Mouse (Mus musculus) CH12.LX (cell line): ENCODE measurements around the gene 1700037H04Rik. TPM values are rescaled to one million over a fixed set of nuclear protein-coding genes. Genes with fewer than 3 reads are reported as not detected.

Source experiments
- DNase-seq: peaks from one replicate; pipeline ENCODE4 v3.0.0-alpha.2; 2013; ENCODE audit errors: extremely low read depth
- H3K27ac ChIP-seq: 2 replicates; pipeline ENCODE4 v1.5.1; 2012; ENCODE audit warnings: low read depth, mild to moderate bottlenecking, control low read depth, moderate library complexity; ENCODE audit not compliant: insufficient read depth
- H3K27me3 ChIP-seq: replicated peaks from 2 replicates; pipeline ENCODE3; 2012; ENCODE audit warnings: inconsistent platforms
- H3K36me3 ChIP-seq, 2 experiments: replicated peaks in 1 of 2; 2 replicates each; pipeline versions ENCODE3 to v1.6.1; 2012; ENCODE audit warnings: inconsistent platforms in 1 of 2, low read length in 1 of 2, mild to moderate bottlenecking in 1 of 2, mixed read lengths in 1 of 2, moderate library complexity in 1 of 2; ENCODE audit not compliant: control insufficient read depth in 1 of 2, insufficient read depth in 1 of 2
- H3K4me1 ChIP-seq, 2 experiments: 2 replicates each; pipeline ENCODE4 v1.6.1; 2012; ENCODE audit warnings: inconsistent platforms in 1 of 2, moderate library complexity in 1 of 2; ENCODE audit not compliant: insufficient read depth in 2 of 2, control insufficient read depth in 1 of 2
- H3K4me2 ChIP-seq: 2 replicates; pipeline ENCODE4 v1.6.1; 2012; ENCODE audit warnings: low read depth, mild to moderate bottlenecking, control low read depth; ENCODE audit not compliant: poor library complexity, insufficient read depth, severe bottlenecking
- H3K4me3 ChIP-seq, 3 experiments: fragments of 150-350 bp in 1 of 3; sonication (generic) in 1 of 3; replicated peaks in 1 of 3; 2 replicates each; pipeline versions ENCODE3 to v1.5.1; 2011 to 2012; ENCODE audit warnings: low read depth in 2 of 3, low read length in 2 of 3, mild to moderate bottlenecking in 2 of 3, moderate library complexity in 2 of 3, control low read depth in 1 of 3, improper control_type of control experiment in 1 of 3, inconsistent platforms in 1 of 3, mixed read lengths in 1 of 3; ENCODE audit not compliant: poor library complexity in 1 of 3
- H3K79me2 ChIP-seq: replicated peaks from 2 replicates; pipeline ENCODE4 v1.6.1; 2012; ENCODE audit warnings: mild to moderate bottlenecking, moderate library complexity; ENCODE audit not compliant: control insufficient read depth, poor library complexity, insufficient read depth, severe bottlenecking; ENCODE audit errors: extremely low read depth
- H3K9ac ChIP-seq: 2 replicates; pipeline ENCODE4 v1.6.1; 2012; ENCODE audit warnings: low read depth, mild to moderate bottlenecking, control low read depth, moderate library complexity; ENCODE audit not compliant: insufficient read depth
- H3K9me3 ChIP-seq: replicated peaks from 2 replicates; pipeline ENCODE3; 2012; ENCODE audit warnings: low read length, inconsistent platforms, mixed read lengths
- BHLHE40 ChIP-seq: IDR thresholded peaks from 2 replicates; pipeline ENCODE4 v1.6.1; 2011; ENCODE audit warnings: mild to moderate bottlenecking, low read depth, low read length, improper control_type of control experiment
- CHD1 ChIP-seq: IDR thresholded peaks from 2 replicates; pipeline ENCODE4 v1.6.1; 2012; ENCODE audit warnings: low read depth, low read length, improper control_type of control experiment, inconsistent platforms
- CTCF ChIP-seq, 2 experiments: IDR thresholded peaks in 1 of 2; conservative IDR thresholded peaks in 1 of 2; 2 replicates each; pipeline ENCODE4 v1.5.1; 2011 to 2012; ENCODE audit warnings: low read depth in 2 of 2, low read length in 2 of 2, improper control_type of control experiment in 1 of 2, inconsistent platforms in 1 of 2, mild to moderate bottlenecking in 1 of 2, moderate library complexity in 1 of 2
- EP300 ChIP-seq: IDR thresholded peaks from 2 replicates; pipeline ENCODE4 v1.6.1; 2011; ENCODE audit warnings: low read length, improper control_type of control experiment
- ETS1 ChIP-seq: conservative IDR thresholded peaks from 2 replicates; pipeline ENCODE4 v1.6.1; 2012; ENCODE audit warnings: low read depth, mild to moderate bottlenecking, inconsistent platforms, low read length, improper control_type of control experiment, moderate library complexity
- GABPA ChIP-seq: IDR thresholded peaks from 2 replicates; pipeline ENCODE4 v1.6.1; 2012; ENCODE audit warnings: low read depth, low read length, improper control_type of control experiment, inconsistent platforms; ENCODE audit not compliant: insufficient replicate concordance
- HCFC1 ChIP-seq: IDR thresholded peaks from 2 replicates; pipeline ENCODE4 v1.6.1; 2012; ENCODE audit warnings: low read depth, mild to moderate bottlenecking, inconsistent platforms, low read length, improper control_type of control experiment
- JUND ChIP-seq: conservative IDR thresholded peaks from 2 replicates; pipeline ENCODE4 v1.6.1; 2011; ENCODE audit warnings: low read depth, low read length, improper control_type of control experiment
- MAX ChIP-seq: IDR thresholded peaks from 2 replicates; pipeline ENCODE4 v1.6.1; 2011; ENCODE audit warnings: low read length, improper control_type of control experiment
- MXI1 ChIP-seq: IDR thresholded peaks from 2 replicates; pipeline ENCODE4 v1.6.1; 2011; ENCODE audit warnings: mild to moderate bottlenecking, low read depth, low read length, improper control_type of control experiment
- POLR2AphosphoS2 ChIP-seq: IDR thresholded peaks from 2 replicates; pipeline ENCODE4 v1.6.1; 2011; ENCODE audit warnings: low read depth, low read length, improper control_type of control experiment
- RAD21 ChIP-seq: IDR thresholded peaks from 2 replicates; pipeline ENCODE4 v1.6.1; 2011; ENCODE audit warnings: low read depth, mild to moderate bottlenecking, low read length, improper control_type of control experiment, moderate library complexity
- SIN3A ChIP-seq: IDR thresholded peaks from 2 replicates; pipeline ENCODE4 v1.6.1; 2012; ENCODE audit warnings: low read length, improper control_type of control experiment, inconsistent platforms
- SMC3 ChIP-seq: IDR thresholded peaks from 2 replicates; pipeline ENCODE4 v1.6.1; 2011; ENCODE audit warnings: low read depth, low read length, improper control_type of control experiment
- TBP ChIP-seq: conservative IDR thresholded peaks from 2 replicates; pipeline ENCODE4 v1.6.1; 2011; ENCODE audit warnings: low read depth, low read length, improper control_type of control experiment
- TCF12 ChIP-seq: IDR thresholded peaks from 2 replicates; pipeline ENCODE4 v1.6.1; 2014; ENCODE audit warnings: low read depth, mild to moderate bottlenecking, inconsistent platforms, low read length, improper control_type of control experiment
- UBTF ChIP-seq: IDR thresholded peaks from 2 replicates; pipeline ENCODE4 v1.6.1; 2012; ENCODE audit warnings: low read depth, mild to moderate bottlenecking, inconsistent platforms, low read length, improper control_type of control experiment, moderate library complexity
- USF1 ChIP-seq: IDR thresholded peaks from 2 replicates; pipeline ENCODE4 v1.6.1; 2014; ENCODE audit warnings: low read depth, mild to moderate bottlenecking, inconsistent platforms, low read length, improper control_type of control experiment
- ZMIZ1 ChIP-seq: IDR thresholded peaks from 2 replicates; pipeline ENCODE4 v1.6.1; 2012; ENCODE audit warnings: low read depth, mild to moderate bottlenecking, inconsistent platforms, low read length, improper control_type of control experiment
- ZNF384 ChIP-seq: IDR thresholded peaks from 2 replicates; pipeline ENCODE4 v1.6.1; 2012; ENCODE audit warnings: low read depth, low read length, improper control_type of control experiment, inconsistent platforms
- dilution Hi-C: fragments of 300-500 bp; cut with MboI; formaldehyde crosslinking; loops from 2 replicates; pipeline ENCODE4 v1.14.3; 2020; ENCODE audit warnings: low sequenced_read_pairs; ENCODE audit not compliant: extremely low pct_unique_long_range_greater_than_20kb, extremely low pct_ligation_motif_present
- in situ Hi-C: fragments of 300-500 bp; cut with MboI; formaldehyde crosslinking; loops from 3 replicates; pipeline ENCODE4 v1.14.3; 2019; ENCODE audit warnings: low sequenced_read_pairs, low pct_ligation_motif_present, low pct_unique_long_range_greater_than_20kb, mixed read lengths
- polyA plus RNA-seq: library from polyadenylated mRNA; unstranded; fragments of >175 nt; gene quantifications from 2 replicates; pipeline ENCODE4 v1.2.1, GENCODE M21; 2012; ENCODE audit warnings: low read depth; ENCODE audit not compliant: insufficient read length
- total RNA-seq, 2 experiments: library from RNA; depleted of rRNA; stranded (reverse); fragments of 300-350 nt in 1 of 2; fragments of >200 nt in 1 of 2; gene quantifications; 2 replicates each; pipeline ENCODE4 v1.2.3; 2012 to 2014

Gene 1700037H04Rik
- total and polyA plus RNA-seq, 3 experiments = 16.0 to 40.0 (median 36.5) TPM

- no peaks in the 10 kb centered on the region for H3K36me3 ChIP-seq
- in situ Hi-C loops = no loop called here
- dilution Hi-C loops = no loop called here
- H3K4me3 ChIP-seq = no peak overlapping the region
- H3K9ac ChIP-seq = no peak overlapping the region
- no peaks in the 10 kb centered on the region for H3K4me1 ChIP-seq
- no peak for DNase-seq
- TF ChIP-seq ZMIZ1 (no peak), GABPA (no peak), HCFC1 (no peak), CTCF (conservative IDR thresholded peaks at IDR 0.05 in 1 of 2, IDR thresholded peaks at IDR 0.05 in 1 of 2; ENCODE audit: low read depth in 2 of 2, low read length in 2 of 2) (no peak), BHLHE40 (no peak), JUND (no peak), USF1 (no peak), ZNF384 (no peak), CHD1 (no peak)
- no peaks in the 10 kb centered on the region for H3K79me2 ChIP-seq
- no peak overlapping the region for H3K4me2 ChIP-seq
- H3K27ac ChIP-seq = no peak overlapping the region
- no peaks in the 10 kb centered on the region for H3K9me3 ChIP-seq
- peaks cover 6% of the 10 kb centered on the region for H3K27me3 ChIP-seq
Measured at GRCm38 (mm10) chr2:131104021-131104420, 55.9 kb downstream of the 1700037H04Rik start.

GRCm38 (mm10) chr2:131101530-131101929 lies 58.4 kb downstream of the 1700037H04Rik start:
- dilution Hi-C loops (no loop called here), in situ Hi-C loops (no loop called here)
- Histone ChIP-seq H3K4me1 (peaks cover 0 to 2% of the 10 kb centered on the region in 2 experiments; a peak in 2 of 4 replicates), H3K9ac (no peak overlapping the region), H3K9me3 (no peaks in the 10 kb centered on the region), H3K79me2 (no peaks in the 10 kb centered on the region), H3K4me2 (no peak overlapping the region), H3K27me3 (peaks cover 4% of the 10 kb centered on the region), H3K36me3 (no peaks in the 10 kb centered on the region), H3K27ac (no peak overlapping the region), H3K4me3 (no peak overlapping the region)
- no peak for DNase-seq
- TF ChIP-seq HCFC1 = no peak
- TF ChIP-seq UBTF = no peak
- no peak for TF ChIP-seq TCF12
- no peak for TF ChIP-seq ETS1
- TF ChIP-seq POLR2AphosphoS2 = no peak
- no peak for TF ChIP-seq TBP
- no peak for TF ChIP-seq SMC3
- no peak for TF ChIP-seq MAX
- no peak for TF ChIP-seq RAD21
- no peak for TF ChIP-seq SIN3A
- TF ChIP-seq MXI1 = no peak
- TF ChIP-seq EP300 = no peak
